Mouse (Mus musculus) spleen, adult 18-20 months (tissue): ENCODE measurements around the gene Klhl40.

Source experiments
- DNase-seq, 2 experiments: peaks; one replicate each; pipeline ENCODE4 v3.0.0; 2022; ENCODE audit warnings: mixed read lengths in 2 of 2

Gene Klhl40

DNA sequence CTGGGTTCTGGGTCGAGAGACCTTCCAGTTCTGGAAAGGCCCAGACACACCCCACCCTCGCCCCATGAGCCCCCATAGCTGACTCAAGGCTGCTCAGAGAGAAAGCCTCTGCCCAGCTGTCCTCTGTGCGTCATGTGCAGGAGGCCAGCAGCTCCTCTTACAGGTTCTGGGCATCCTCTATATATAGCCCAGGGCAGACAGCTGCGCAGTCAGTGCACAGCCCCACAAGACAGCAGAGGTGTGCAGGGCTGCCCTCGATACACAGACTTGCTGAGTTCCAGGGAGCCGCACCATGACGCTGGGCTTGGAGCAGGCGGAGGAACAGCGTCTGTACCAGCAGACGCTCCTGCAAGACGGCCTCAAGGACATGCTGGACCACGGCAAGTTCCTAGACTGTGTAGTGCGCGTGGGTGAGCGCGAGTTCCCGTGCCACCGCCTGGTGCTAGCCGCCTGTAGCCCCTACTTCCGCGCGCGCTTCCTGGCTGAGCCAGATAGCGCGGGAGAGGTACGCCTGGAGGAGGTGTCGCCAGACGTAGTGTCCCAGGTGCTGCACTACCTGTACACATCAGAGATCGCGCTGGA is at the start of gene Klhl40:
Gene Klhl40 (plus strand): TSS at position 124 of the 582 bp plus-strand sequence.
- no peak for DNase-seq

- no peak for DNase-seq
Observed at GRCm38 (mm10) chr9:121740490-121740889, 36.9 kb upstream of the Klhl40 start.

- no peak for DNase-seq
Observed at GRCm38 (mm10) chr9:121741168-121741567, 36.2 kb upstream of the Klhl40 start.

GRCm38 (mm10) chr9:121744051-121744450 is 33.4 kb upstream of the Klhl40 start:
- no peak for DNase-seq

- no peak for DNase-seq
Observed at GRCm38 (mm10) chr9:121752774-121753173, 24.6 kb upstream of the Klhl40 start.

DNA sequence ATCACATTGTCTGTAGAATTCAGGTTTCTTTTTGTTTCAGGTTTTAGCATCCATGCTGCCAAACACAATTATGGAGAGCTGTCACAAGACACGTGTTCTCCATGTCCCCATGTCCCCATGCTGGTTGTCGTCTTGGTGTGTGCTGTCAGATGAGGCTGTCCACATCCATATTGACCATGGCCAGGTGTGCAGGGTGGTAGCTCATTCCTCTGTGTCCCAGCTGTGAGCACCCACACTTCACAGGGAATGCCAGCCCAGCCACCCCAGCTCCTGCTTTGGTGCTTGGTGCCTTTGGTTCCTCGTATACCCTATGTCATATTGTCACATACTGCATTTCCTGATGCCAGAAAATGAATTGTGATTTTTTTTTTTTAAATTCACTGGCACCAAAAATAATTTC is 22.8 kb upstream of the Klhl40 start:
- DNase-seq = no peak

DNA sequence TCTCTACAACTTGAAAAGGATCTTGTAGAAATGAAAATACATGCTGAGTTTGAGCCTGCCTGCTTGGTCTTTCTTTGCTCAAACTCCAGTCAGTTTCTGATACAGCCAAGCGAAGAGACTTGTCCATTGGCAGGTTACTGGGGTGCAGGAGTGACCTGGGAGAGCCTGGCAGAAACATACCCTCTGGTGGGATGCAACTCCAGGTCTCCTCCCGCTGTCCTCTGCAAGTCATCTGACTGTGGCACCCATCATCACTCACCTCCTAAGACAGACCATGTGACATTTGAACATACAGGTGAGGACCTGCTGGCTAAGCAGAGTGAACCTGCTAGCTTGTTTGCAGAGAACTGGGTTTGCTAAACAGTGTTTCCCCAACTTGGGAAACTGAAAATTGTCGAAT is 20.6 kb upstream of the Klhl40 start:
- DNase-seq = no peak

GRCm38 (mm10) chr9:121757432-121757831 is 20.0 kb upstream of the Klhl40 start:
- no peak for DNase-seq

- DNase-seq = no peak
Observed at GRCm38 (mm10) chr9:121757835-121758814, 19.3 kb upstream of the Klhl40 start.

- peak in 1 of 2 experiments; percentile 11 for DNase-seq
Observed at GRCm38 (mm10) chr9:121759091-121760081, 18.0 kb upstream of the Klhl40 start, which contains the start of gene Zfp651. Zfp651 (plus strand) TSS chr9:121759330.

DNA sequence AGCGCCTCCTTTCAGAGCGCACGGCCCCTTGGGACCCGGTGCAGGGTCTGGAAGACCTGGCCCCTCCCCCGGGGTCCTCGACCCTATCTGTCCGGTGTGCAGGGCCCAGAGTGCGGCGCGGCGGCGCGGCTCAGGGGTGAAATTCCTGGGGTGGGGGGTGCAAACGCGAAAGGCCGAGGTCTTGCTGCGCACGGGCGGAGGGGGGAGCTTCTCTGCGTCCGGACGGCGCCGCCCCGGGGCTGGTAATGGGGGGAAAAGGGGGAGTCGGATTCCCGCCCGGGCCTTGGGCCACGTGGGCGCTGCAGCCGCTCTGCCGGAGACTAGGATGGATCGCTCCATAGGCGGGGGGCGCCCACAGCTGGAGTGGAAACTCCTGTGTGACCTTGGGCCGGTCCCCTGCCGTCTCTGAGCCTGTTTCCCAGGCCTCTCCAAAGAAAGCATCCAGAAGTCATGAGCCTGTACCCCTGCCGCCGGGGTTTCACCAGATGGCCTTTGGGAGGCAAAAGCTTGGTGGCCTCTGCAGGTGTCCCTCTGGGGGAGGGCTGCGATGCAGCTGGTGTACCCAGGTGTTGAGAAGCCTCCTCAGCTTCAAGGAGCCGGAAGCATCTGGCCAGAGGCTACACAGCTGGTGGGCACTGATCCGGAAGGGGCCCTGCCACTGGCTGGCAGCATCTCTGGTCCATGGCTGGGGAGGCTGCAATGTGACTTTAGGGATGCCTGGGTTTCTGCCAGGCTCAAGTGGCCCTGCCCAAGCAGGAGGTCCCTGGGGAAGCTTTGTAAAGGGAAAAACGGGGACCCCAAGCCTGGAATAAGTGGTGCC is 16.9 kb upstream of the Klhl40 start:
- no peak for DNase-seq

- DNase-seq = no peak
Observed at GRCm38 (mm10) chr9:121761091-121761665, 16.2 kb upstream of the Klhl40 start.

DNA sequence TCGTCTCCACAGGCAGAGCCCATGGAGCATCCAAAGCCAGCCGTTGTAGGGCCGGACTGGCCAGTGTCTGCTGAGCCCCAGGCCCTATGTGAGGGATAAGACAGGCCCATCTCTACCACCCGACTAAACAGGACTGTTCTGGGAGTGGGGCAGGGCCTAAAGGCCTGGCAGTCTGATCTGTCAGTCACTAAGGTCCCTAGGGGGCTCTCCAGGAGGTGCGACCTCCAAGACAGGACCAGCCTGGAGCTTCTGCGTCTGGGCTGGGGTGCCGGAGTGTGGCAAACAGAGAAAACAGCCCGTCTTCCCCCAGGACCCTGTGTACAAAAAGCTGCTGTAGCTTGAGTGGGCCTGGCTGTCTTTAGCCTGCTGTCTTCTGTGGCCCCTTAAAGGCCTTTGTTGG is 15.6 kb upstream of the Klhl40 start:
- DNase-seq = no peak

- no peak for DNase-seq
Observed at GRCm38 (mm10) chr9:121762248-121762647, 15.2 kb upstream of the Klhl40 start.

DNA sequence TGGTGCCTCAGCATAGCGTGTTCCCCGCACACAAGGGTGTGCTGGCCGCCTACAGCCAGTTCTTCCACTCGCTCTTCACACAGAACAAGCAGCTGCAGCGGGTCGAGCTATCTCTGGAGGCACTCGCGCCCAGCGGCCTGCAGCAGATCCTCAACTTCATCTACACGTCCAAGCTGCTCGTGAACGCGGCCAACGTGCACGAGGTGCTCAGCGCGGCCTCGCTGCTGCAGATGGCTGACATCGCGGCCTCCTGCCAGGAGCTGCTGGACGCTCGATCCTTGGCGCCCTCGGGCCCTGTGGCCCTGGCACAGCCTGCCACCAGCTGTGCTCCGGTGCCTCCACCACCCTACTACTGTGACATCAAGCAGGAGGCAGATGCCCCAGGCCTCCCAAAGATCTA is 14.6 kb upstream of the Klhl40 start:
- no peak for DNase-seq

DNA sequence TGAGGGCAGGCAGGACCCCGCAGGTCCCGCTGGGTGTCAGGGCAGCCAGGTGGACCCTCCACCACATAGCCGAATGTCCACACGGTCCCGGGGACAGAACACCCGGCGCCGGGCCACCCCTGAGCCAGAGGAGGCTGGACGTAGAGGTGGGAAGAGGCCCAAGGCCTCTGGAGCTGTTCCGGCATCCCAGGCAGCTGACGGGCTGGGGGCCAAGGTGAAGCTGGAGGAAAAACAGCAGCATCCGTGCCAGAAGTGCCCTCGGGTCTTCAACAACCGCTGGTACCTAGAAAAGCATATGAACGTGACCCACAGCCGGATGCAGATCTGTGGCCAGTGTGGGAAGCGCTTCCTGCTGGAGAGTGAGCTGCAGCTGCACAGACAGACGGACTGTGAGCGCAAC is 13.7 kb upstream of the Klhl40 start:
- DNase-seq = no peak

- DNase-seq = no peak
Observed at GRCm38 (mm10) chr9:121765166-121765855, 12.1 kb upstream of the Klhl40 start.

GRCm38 (mm10) chr9:121772412-121772811 is 5.0 kb upstream of the Klhl40 start:
- DNase-seq = no peak

GRCm38 (mm10) chr9:121775951-121776350 is 1.5 kb upstream of the Klhl40 start:
- no peak for DNase-seq

DNA sequence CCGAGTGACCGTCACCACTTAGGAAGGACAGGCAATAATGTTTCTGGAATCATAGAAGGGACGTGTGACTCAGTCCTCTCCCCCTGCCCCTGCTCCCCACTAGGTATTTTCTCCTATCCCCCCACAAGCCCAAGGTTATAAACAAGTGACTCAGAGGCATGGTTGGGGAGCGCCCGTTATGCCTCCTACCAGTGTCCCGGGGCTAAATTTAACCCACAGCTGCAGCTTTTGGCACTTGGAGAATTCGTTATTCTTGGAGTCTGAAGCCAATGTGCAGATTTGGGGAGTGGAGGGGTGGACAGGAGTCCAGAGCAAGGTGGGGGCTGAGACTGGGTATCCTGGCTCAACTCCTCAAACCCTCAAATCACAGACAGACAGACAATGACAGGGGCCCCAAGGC is 896 bp upstream of the Klhl40 start:
- DNase-seq = no peak

DNA sequence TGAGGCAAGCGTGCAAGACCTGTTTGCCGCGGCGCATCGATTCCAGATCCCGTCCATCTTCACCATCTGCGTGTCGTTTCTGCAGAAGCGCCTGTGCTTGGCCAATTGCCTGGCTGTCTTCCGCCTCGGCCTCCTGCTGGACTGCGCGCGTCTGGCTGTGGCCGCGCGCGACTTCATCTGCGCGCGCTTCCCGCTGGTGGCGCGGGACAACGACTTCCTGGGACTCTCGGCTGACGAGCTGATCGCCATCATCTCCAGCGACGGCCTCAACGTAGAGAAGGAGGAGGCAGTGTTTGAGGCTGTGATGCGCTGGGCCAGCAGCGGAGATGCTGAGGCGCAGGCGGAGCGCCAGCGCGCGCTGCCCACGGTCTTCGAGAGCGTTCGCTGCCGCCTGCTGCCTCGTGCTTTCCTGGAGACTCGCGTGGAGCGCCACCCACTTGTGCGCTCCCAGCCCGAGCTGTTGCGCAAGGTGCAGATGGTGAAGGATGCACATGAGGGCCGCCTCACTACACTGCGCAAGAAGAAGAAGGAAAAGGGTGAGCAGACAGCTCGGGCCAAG is 738 bp downstream of the Klhl40 start:
- no peak for DNase-seq
